Mouse (Mus musculus) neutrophil, adult 5-6 weeks (primary cell): ENCODE data around the gene Gm43552. TPM values are rescaled to one million over a fixed set of nuclear protein-coding genes. Genes with fewer than 3 reads are reported as not detected.
"Not testable (repeated sequence)": the region's sequence is repeated elsewhere in the genome, so short reads cannot be mapped to it uniquely, and the experiment has no call there.

Experiments used
- ATAC-seq: fragments of 151-379, 151-347 bp; 2 replicates; pipeline ENCODE4 v1.8.0; 2017; ENCODE audit warnings: mild to moderate bottlenecking, moderate TSS enrichment; ENCODE audit not compliant: insufficient number of reproducible peaks, poor library complexity, low FRiP score, severe bottlenecking; ENCODE audit errors: extremely low read depth
- total RNA-seq: library from RNA; stranded (forward); fragments of 200-1000 nt; gene quantifications from 2 replicates; pipeline ENCODE4 v1.2.3, GENCODE M21; 2017

Gm43552 gene
- total RNA-seq, 1 experiment from 2014 or later: not detected

GRCm38 (mm10) chr5:65501407-65501806 is 8.8 kb upstream of the Gm43552 start:
- no peak for ATAC-seq

- no peak for ATAC-seq
Measured at GRCm38 (mm10) chr5:65500231-65500630, 7.6 kb upstream of the Gm43552 start.

GRCm38 (mm10) chr5:65491767-65492715 is 592 bp downstream of the Gm43552 start:
- ATAC-seq: peak; percentile 54

- ATAC-seq: no peak
Measured at GRCm38 (mm10) chr5:65489830-65490229, 2.8 kb downstream of the Gm43552 start.

- ATAC-seq: no peak
Measured at GRCm38 (mm10) chr5:65488725-65489124, 3.9 kb downstream of the Gm43552 start.

- no peak for ATAC-seq
Measured at GRCm38 (mm10) chr5:65487381-65487780, 5.3 kb downstream of the Gm43552 start.

GRCm38 (mm10) chr5:65486514-65486913 is 6.1 kb downstream of the Gm43552 start:
- no peak for ATAC-seq

GRCm38 (mm10) chr5:65482996-65483395 is 9.6 kb downstream of the Gm43552 start:
- no peak for ATAC-seq

GRCm38 (mm10) chr5:65480511-65480910 is 12.1 kb downstream of the Gm43552 start:
- ATAC-seq: no peak

- ATAC-seq: no peak
Measured at GRCm38 (mm10) chr5:65479681-65480445, 12.8 kb downstream of the Gm43552 start.

GRCm38 (mm10) chr5:65478224-65478623 is 14.4 kb downstream of the Gm43552 start:
- peak; percentile 47; the same call in 1 of the 2 replicates for ATAC-seq

GRCm38 (mm10) chr5:65476739-65477138 is 15.9 kb downstream of the Gm43552 start:
- not testable (repeated sequence) for ATAC-seq

- ATAC-seq: no peak
Measured at GRCm38 (mm10) chr5:65475806-65476205, 16.8 kb downstream of the Gm43552 start.

- ATAC-seq: no peak
Measured at GRCm38 (mm10) chr5:65469766-65470165, 22.9 kb downstream of the Gm43552 start.

GRCm38 (mm10) chr5:65466911-65467310 is 25.7 kb downstream of the Gm43552 start:
- ATAC-seq: no peak

- ATAC-seq: no peak
Measured at GRCm38 (mm10) chr5:65460361-65460760, 32.3 kb downstream of the Gm43552 start.

- ATAC-seq: no peak
Measured at GRCm38 (mm10) chr5:65459454-65459853, 33.2 kb downstream of the Gm43552 start.

GRCm38 (mm10) chr5:65457846-65458245 is 34.8 kb downstream of the Gm43552 start:
- no peak for ATAC-seq

- no peak for ATAC-seq
Measured at GRCm38 (mm10) chr5:65457086-65457827, 35.4 kb downstream of the Gm43552 start.
